Mouse (Mus musculus) CH12.LX (cell line): ENCODE data around the gene Agpat4. TPM values are rescaled to one million over a fixed set of nuclear protein-coding genes. Genes with fewer than 3 reads are reported as not detected.

Experiments used
- DNase-seq: peaks from one replicate; pipeline ENCODE4 v3.0.0-alpha.2; 2013; ENCODE audit errors: extremely low read depth
- H3K27ac ChIP-seq: 2 replicates; pipeline ENCODE4 v1.5.1; 2012; ENCODE audit warnings: low read depth, mild to moderate bottlenecking, control low read depth, moderate library complexity; ENCODE audit not compliant: insufficient read depth
- H3K27me3 ChIP-seq: replicated peaks from 2 replicates; pipeline ENCODE3; 2012; ENCODE audit warnings: inconsistent platforms
- H3K36me3 ChIP-seq, 2 experiments: replicated peaks in 1 of 2; 2 replicates each; pipeline versions ENCODE3 to v1.6.1; 2012; ENCODE audit warnings: inconsistent platforms in 1 of 2, low read length in 1 of 2, mild to moderate bottlenecking in 1 of 2, mixed read lengths in 1 of 2, moderate library complexity in 1 of 2; ENCODE audit not compliant: control insufficient read depth in 1 of 2, insufficient read depth in 1 of 2
- H3K4me1 ChIP-seq, 2 experiments: 2 replicates each; pipeline ENCODE4 v1.6.1; 2012; ENCODE audit warnings: inconsistent platforms in 1 of 2, moderate library complexity in 1 of 2; ENCODE audit not compliant: insufficient read depth in 2 of 2, control insufficient read depth in 1 of 2
- H3K4me2 ChIP-seq: 2 replicates; pipeline ENCODE4 v1.6.1; 2012; ENCODE audit warnings: low read depth, mild to moderate bottlenecking, control low read depth; ENCODE audit not compliant: poor library complexity, insufficient read depth, severe bottlenecking
- H3K4me3 ChIP-seq, 3 experiments: fragments of 150-350 bp in 1 of 3; sonication (generic) in 1 of 3; replicated peaks in 1 of 3; 2 replicates each; pipeline versions ENCODE3 to v1.5.1; 2011 to 2012; ENCODE audit warnings: low read depth in 2 of 3, low read length in 2 of 3, mild to moderate bottlenecking in 2 of 3, moderate library complexity in 2 of 3, control low read depth in 1 of 3, improper control_type of control experiment in 1 of 3, inconsistent platforms in 1 of 3, mixed read lengths in 1 of 3; ENCODE audit not compliant: poor library complexity in 1 of 3
- H3K79me2 ChIP-seq: replicated peaks from 2 replicates; pipeline ENCODE4 v1.6.1; 2012; ENCODE audit warnings: mild to moderate bottlenecking, moderate library complexity; ENCODE audit not compliant: control insufficient read depth, poor library complexity, insufficient read depth, severe bottlenecking; ENCODE audit errors: extremely low read depth
- H3K9ac ChIP-seq: 2 replicates; pipeline ENCODE4 v1.6.1; 2012; ENCODE audit warnings: low read depth, mild to moderate bottlenecking, control low read depth, moderate library complexity; ENCODE audit not compliant: insufficient read depth
- H3K9me3 ChIP-seq: replicated peaks from 2 replicates; pipeline ENCODE3; 2012; ENCODE audit warnings: low read length, inconsistent platforms, mixed read lengths
- BHLHE40 ChIP-seq: IDR thresholded peaks from 2 replicates; pipeline ENCODE4 v1.6.1; 2011; ENCODE audit warnings: mild to moderate bottlenecking, low read depth, low read length, improper control_type of control experiment
- CHD1 ChIP-seq: IDR thresholded peaks from 2 replicates; pipeline ENCODE4 v1.6.1; 2012; ENCODE audit warnings: low read depth, low read length, improper control_type of control experiment, inconsistent platforms
- CTCF ChIP-seq, 2 experiments: IDR thresholded peaks in 1 of 2; conservative IDR thresholded peaks in 1 of 2; 2 replicates each; pipeline ENCODE4 v1.5.1; 2011 to 2012; ENCODE audit warnings: low read depth in 2 of 2, low read length in 2 of 2, improper control_type of control experiment in 1 of 2, inconsistent platforms in 1 of 2, mild to moderate bottlenecking in 1 of 2, moderate library complexity in 1 of 2
- E2F4 ChIP-seq: IDR thresholded peaks from 2 replicates; pipeline ENCODE4 v1.6.1; 2011; ENCODE audit warnings: low read depth, low read length, improper control_type of control experiment; ENCODE audit not compliant: insufficient replicate concordance
- EP300 ChIP-seq: IDR thresholded peaks from 2 replicates; pipeline ENCODE4 v1.6.1; 2011; ENCODE audit warnings: low read length, improper control_type of control experiment
- ETS1 ChIP-seq: conservative IDR thresholded peaks from 2 replicates; pipeline ENCODE4 v1.6.1; 2012; ENCODE audit warnings: low read depth, mild to moderate bottlenecking, inconsistent platforms, low read length, improper control_type of control experiment, moderate library complexity
- GABPA ChIP-seq: IDR thresholded peaks from 2 replicates; pipeline ENCODE4 v1.6.1; 2012; ENCODE audit warnings: low read depth, low read length, improper control_type of control experiment, inconsistent platforms; ENCODE audit not compliant: insufficient replicate concordance
- HCFC1 ChIP-seq: IDR thresholded peaks from 2 replicates; pipeline ENCODE4 v1.6.1; 2012; ENCODE audit warnings: low read depth, mild to moderate bottlenecking, inconsistent platforms, low read length, improper control_type of control experiment
- IRF4 ChIP-seq: IDR thresholded peaks from 2 replicates; pipeline ENCODE4 v1.6.1; 2014; ENCODE audit warnings: low read depth, mild to moderate bottlenecking, inconsistent platforms, low read length, improper control_type of control experiment
- JUN ChIP-seq: IDR thresholded peaks from 2 replicates; pipeline ENCODE4 v1.6.1; 2011; ENCODE audit warnings: low read depth, mild to moderate bottlenecking, low read length, improper control_type of control experiment, moderate library complexity; ENCODE audit not compliant: insufficient read depth
- JUND ChIP-seq: conservative IDR thresholded peaks from 2 replicates; pipeline ENCODE4 v1.6.1; 2011; ENCODE audit warnings: low read depth, low read length, improper control_type of control experiment
- KAT2A ChIP-seq: IDR thresholded peaks from 2 replicates; pipeline ENCODE4 v1.6.1; 2012; ENCODE audit warnings: low read length, improper control_type of control experiment, inconsistent platforms; ENCODE audit not compliant: insufficient replicate concordance
- MAX ChIP-seq: IDR thresholded peaks from 2 replicates; pipeline ENCODE4 v1.6.1; 2011; ENCODE audit warnings: low read length, improper control_type of control experiment
- MYC ChIP-seq: IDR thresholded peaks from 2 replicates; pipeline ENCODE4 v1.6.1; 2011; ENCODE audit warnings: low read depth, mild to moderate bottlenecking, improper control_type of control experiment, low read length
- NELFE ChIP-seq: IDR thresholded peaks from 2 replicates; pipeline ENCODE4 v1.6.1; 2011; ENCODE audit warnings: low read depth, low read length, improper control_type of control experiment
- NRF1 ChIP-seq: IDR thresholded peaks from 2 replicates; pipeline ENCODE4 v1.6.1; 2014; ENCODE audit warnings: low read depth, mild to moderate bottlenecking, inconsistent platforms, low read length, improper control_type of control experiment, moderate library complexity
- PAX5 ChIP-seq: IDR thresholded peaks from 2 replicates; pipeline ENCODE4 v1.6.1; 2012; ENCODE audit warnings: low read length, inconsistent platforms, mixed read lengths
- POLR2AphosphoS2 ChIP-seq: IDR thresholded peaks from 2 replicates; pipeline ENCODE4 v1.6.1; 2011; ENCODE audit warnings: low read depth, low read length, improper control_type of control experiment
- RAD21 ChIP-seq: IDR thresholded peaks from 2 replicates; pipeline ENCODE4 v1.6.1; 2011; ENCODE audit warnings: low read depth, mild to moderate bottlenecking, low read length, improper control_type of control experiment, moderate library complexity
- RCOR1 ChIP-seq: conservative IDR thresholded peaks from 2 replicates; pipeline ENCODE4 v1.6.1; 2012; ENCODE audit warnings: low read depth, mild to moderate bottlenecking, inconsistent platforms, low read length, improper control_type of control experiment
- SMC3 ChIP-seq: IDR thresholded peaks from 2 replicates; pipeline ENCODE4 v1.6.1; 2011; ENCODE audit warnings: low read depth, low read length, improper control_type of control experiment
- TBP ChIP-seq: conservative IDR thresholded peaks from 2 replicates; pipeline ENCODE4 v1.6.1; 2011; ENCODE audit warnings: low read depth, low read length, improper control_type of control experiment
- TCF12 ChIP-seq: IDR thresholded peaks from 2 replicates; pipeline ENCODE4 v1.6.1; 2014; ENCODE audit warnings: low read depth, mild to moderate bottlenecking, inconsistent platforms, low read length, improper control_type of control experiment
- UBTF ChIP-seq: IDR thresholded peaks from 2 replicates; pipeline ENCODE4 v1.6.1; 2012; ENCODE audit warnings: low read depth, mild to moderate bottlenecking, inconsistent platforms, low read length, improper control_type of control experiment, moderate library complexity
- USF1 ChIP-seq: IDR thresholded peaks from 2 replicates; pipeline ENCODE4 v1.6.1; 2014; ENCODE audit warnings: low read depth, mild to moderate bottlenecking, inconsistent platforms, low read length, improper control_type of control experiment
- ZKSCAN1 ChIP-seq: IDR thresholded peaks from 2 replicates; pipeline ENCODE4 v1.6.1; 2012; ENCODE audit warnings: low read depth, inconsistent platforms, low read length, improper control_type of control experiment, borderline replicate concordance
- ZNF384 ChIP-seq: IDR thresholded peaks from 2 replicates; pipeline ENCODE4 v1.6.1; 2012; ENCODE audit warnings: low read depth, low read length, improper control_type of control experiment, inconsistent platforms
- dilution Hi-C: fragments of 300-500 bp; cut with MboI; formaldehyde crosslinking; loops from 2 replicates; pipeline ENCODE4 v1.14.3; 2020; ENCODE audit warnings: low sequenced_read_pairs; ENCODE audit not compliant: extremely low pct_unique_long_range_greater_than_20kb, extremely low pct_ligation_motif_present
- in situ Hi-C: fragments of 300-500 bp; cut with MboI; formaldehyde crosslinking; loops from 3 replicates; pipeline ENCODE4 v1.14.3; 2019; ENCODE audit warnings: low sequenced_read_pairs, low pct_ligation_motif_present, low pct_unique_long_range_greater_than_20kb, mixed read lengths
- polyA plus RNA-seq: library from polyadenylated mRNA; unstranded; fragments of >175 nt; gene quantifications from 2 replicates; pipeline ENCODE4 v1.2.1, GENCODE M21; 2012; ENCODE audit warnings: low read depth; ENCODE audit not compliant: insufficient read length
- total RNA-seq, 2 experiments: library from RNA; depleted of rRNA; stranded (reverse); fragments of 300-350 nt in 1 of 2; fragments of >200 nt in 1 of 2; gene quantifications; 2 replicates each; pipeline ENCODE4 v1.2.3; 2012 to 2014

The Agpat4 gene
- total and polyA plus RNA-seq, 3 experiments: 34.7 to 83.2 (median 44.5) TPM

- in situ Hi-C loops (no loop called here), dilution Hi-C loops (no loop called here)
- no peaks in the 10 kb centered on the region for H3K79me2 ChIP-seq
- no peak for DNase-seq
- H3K4me1 ChIP-seq: no peaks in the 10 kb centered on the region
- no peak overlapping the region for H3K27ac ChIP-seq
- no peak for TF ChIP-seq USF1
- no peak for TF ChIP-seq PAX5
- TF ChIP-seq TCF12: no peak
- no peak for TF ChIP-seq UBTF
- no peak for TF ChIP-seq ZNF384
- no peak for TF ChIP-seq E2F4
- TF ChIP-seq NRF1: no peak
- no peak for TF ChIP-seq JUND
- peak; percentile 55 for TF ChIP-seq RAD21
- TF ChIP-seq JUN: no peak
- TF ChIP-seq KAT2A: no peak
- peak; percentile 47 for TF ChIP-seq SMC3
- no peak for TF ChIP-seq GABPA
- no peak for TF ChIP-seq ZKSCAN1
- no peak for TF ChIP-seq IRF4
- no peak for TF ChIP-seq MYC
- peak; percentile 32 to 58; a peak in 3 of 4 replicates for TF ChIP-seq CTCF (conservative IDR thresholded peaks at IDR 0.05 in 1 of 2, IDR thresholded peaks at IDR 0.05 in 1 of 2; ENCODE audit: low read depth in 2 of 2, low read length in 2 of 2)
- TF ChIP-seq NELFE: no peak
- TF ChIP-seq EP300: no peak
- no peak for TF ChIP-seq POLR2AphosphoS2
- no peak for TF ChIP-seq RCOR1
- H3K4me3 ChIP-seq: no peak overlapping the region
- no peak overlapping the region for H3K4me2 ChIP-seq
- H3K9me3 ChIP-seq: peaks cover 6% of the 10 kb centered on the region
- H3K27me3 ChIP-seq: no peaks in the 10 kb centered on the region
- no peaks in the 10 kb centered on the region for H3K36me3 ChIP-seq
- no peak overlapping the region for H3K9ac ChIP-seq
These were observed 14.7 kb upstream of the Agpat4 start for GRCm38 (mm10) chr17:12103781-12104180.

DNA sequence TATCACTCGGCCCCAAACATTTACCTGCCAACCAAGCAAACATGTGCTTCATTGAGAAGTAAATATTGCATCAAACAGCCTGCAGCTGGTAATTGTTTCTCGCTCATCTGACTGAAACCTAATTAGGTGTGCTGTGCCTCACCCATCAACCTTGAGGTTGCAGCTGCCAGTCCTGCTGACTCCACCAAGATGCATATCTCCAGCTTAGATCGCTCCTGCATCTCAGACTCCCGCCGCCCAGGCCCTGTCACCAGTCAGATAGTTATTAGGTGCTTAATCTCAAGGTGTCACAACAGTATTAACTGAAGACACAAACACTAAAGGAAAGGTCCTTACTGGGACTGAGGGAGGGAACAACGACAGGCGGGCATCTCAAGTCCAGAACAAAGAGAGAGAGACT is 14.3 kb upstream of the Agpat4 start:
- no peaks in the 10 kb centered on the region for H3K36me3 ChIP-seq
- H3K4me3 ChIP-seq: no peak overlapping the region
- DNase-seq: no peak
- no peaks in the 10 kb centered on the region for H3K4me1 ChIP-seq
- peaks cover 6% of the 10 kb centered on the region for H3K9me3 ChIP-seq
- H3K9ac ChIP-seq: no peak overlapping the region
- in situ Hi-C loops: no loop called here
- H3K4me2 ChIP-seq: no peak overlapping the region
- no peaks in the 10 kb centered on the region for H3K27me3 ChIP-seq
- no peak overlapping the region for H3K27ac ChIP-seq
- no peaks in the 10 kb centered on the region for H3K79me2 ChIP-seq
- TF ChIP-seq TBP (no peak), MYC (no peak), GABPA (no peak), USF1 (no peak), CHD1 (no peak), HCFC1 (no peak), MAX (no peak), BHLHE40 (no peak), ETS1 (no peak), NELFE (no peak)
- TF ChIP-seq, all 38 proteins: peak for 0
- dilution Hi-C loops: no loop called here
